Mouse (Mus musculus): ENCODE measurements around the gene Klhdc3. TPM values are rescaled to one million over a fixed set of nuclear protein-coding genes. Genes with fewer than 3 reads are reported as not detected.

Klhdc3 gene
- total and polyA plus RNA-seq, 2 experiments from 2014 or later = 91.5 to 179 TPM

GRCm38 (mm10) chr17:46711612-46712271 is 31.0 kb upstream of the Klhdc3 start:
- under 1% methylated on average over 73 of the region's 76 CpGs for WGBS
- peak overlapping the region; percentile 97 for H3K4me3 ChIP-seq (ENCODE audit: low read length)
- TF ChIP-seq CTCF (IDR thresholded peaks at IDR 0.05; ENCODE audit: low read depth) = no peak
- peaks cover 11% of the 10 kb centered on the region for H3K36me3 ChIP-seq (ENCODE audit: insufficient read depth, low read length)
- peaks cover 7% of the 10 kb centered on the region; the same call in 1 of the 2 replicates for H3K4me1 ChIP-seq (ENCODE audit: insufficient read depth, low read length)
- peak overlapping the region; percentile 100 for H3K4me2 ChIP-seq (ENCODE audit: low read depth, low read length)
- DNase-seq (ENCODE audit: low spot score) = peak; percentile 26
- H3K9ac ChIP-seq (replicated peaks; ENCODE audit: low read length) = peak overlapping the region; percentile 92
- no peaks in the 10 kb centered on the region for H3K9me3 ChIP-seq (ENCODE audit: low read length)
- ATAC-seq = peak; percentile 18; the same call in 1 of the 2 replicates
- H3K27ac ChIP-seq = peak overlapping the region; percentile 82
- H3K27me3 ChIP-seq (ENCODE audit: insufficient read depth, low read length) = no peaks in the 10 kb centered on the region

- TF ChIP-seq CTCF (IDR thresholded peaks at IDR 0.05; ENCODE audit: low read depth) = peak; percentile 30
- ATAC-seq (peak; percentile 94), DNase-seq (ENCODE audit: low spot score) (peak; percentile 97)
- Histone ChIP-seq H3K4me3 (ENCODE audit: low read length) (peak within 1 kb of the TSS; percentile 97), H3K4me2 (ENCODE audit: low read depth, low read length) (peak within 1 kb of the TSS; percentile 100), H3K27ac (peak within 1 kb of the TSS; percentile 82), H3K9ac (replicated peaks; ENCODE audit: low read length) (peak within 1 kb of the TSS; percentile 92), H3K27me3 (ENCODE audit: insufficient read depth, low read length) (no peaks in the 10 kb centered on the region), H3K36me3 (ENCODE audit: insufficient read depth, low read length) (peaks cover 11% of the 10 kb centered on the region; the same call in 1 of the 2 replicates), H3K9me3 (ENCODE audit: low read length) (no peaks in the 10 kb centered on the region), H3K4me1 (ENCODE audit: insufficient read depth, low read length) (peaks cover 7% of the 10 kb centered on the region; the same call in 1 of the 2 replicates)
- 9% methylated on average over 36 of the region's 36 CpGs for WGBS
These were observed 30.4 kb upstream of the Klhdc3 start, which contains the start of gene Pex6 for GRCm38 (mm10) chr17:46710959-46711597. TSS of gene Pex6 (plus strand) at chr17:46711463.

GRCm38 (mm10) chr17:46706375-46707089 is 25.8 kb upstream of the Klhdc3 start:
- ATAC-seq = no peak
- H3K9ac ChIP-seq (replicated peaks; ENCODE audit: low read length) = no peak overlapping the region
- no peak overlapping the region for H3K4me3 ChIP-seq (ENCODE audit: low read length)
- DNase-seq (ENCODE audit: low spot score) = no peak
- no peak overlapping the region for H3K4me2 ChIP-seq (ENCODE audit: low read depth, low read length)
- H3K27ac ChIP-seq = no peak overlapping the region
- H3K4me1 ChIP-seq (ENCODE audit: insufficient read depth, low read length) = peaks cover 14% of the 10 kb centered on the region
- 92% methylated on average over 14 of the region's 14 CpGs for WGBS
- H3K36me3 ChIP-seq (ENCODE audit: insufficient read depth, low read length) = no peaks in the 10 kb centered on the region
- no peaks in the 10 kb centered on the region for H3K9me3 ChIP-seq (ENCODE audit: low read length)
- TF ChIP-seq CTCF (IDR thresholded peaks at IDR 0.05; ENCODE audit: low read depth) = no peak
- no peaks in the 10 kb centered on the region for H3K27me3 ChIP-seq (ENCODE audit: insufficient read depth, low read length)

GRCm38 (mm10) chr17:46704887-46705835 is 24.4 kb upstream of the Klhdc3 start, which contains the start of gene Ppp2r5d:
TSS of gene Ppp2r5d (minus strand) at chr17:46705111.
- 2% methylated on average over 48 of the region's 48 CpGs for WGBS
- H3K9me3 ChIP-seq (ENCODE audit: low read length) = no peaks in the 10 kb centered on the region
- peak; percentile 99 for DNase-seq (ENCODE audit: low spot score)
- peaks cover 14% of the 10 kb centered on the region for H3K4me1 ChIP-seq (ENCODE audit: insufficient read depth, low read length)
- peak within 1 kb of the TSS; percentile 92 for H3K4me3 ChIP-seq (ENCODE audit: low read length)
- H3K9ac ChIP-seq (replicated peaks; ENCODE audit: low read length) = peak within 1 kb of the TSS; percentile 87
- no peaks in the 10 kb centered on the region for H3K36me3 ChIP-seq (ENCODE audit: insufficient read depth, low read length)
- peak within 1 kb of the TSS; percentile 89 for H3K27ac ChIP-seq
- peak; percentile 96 for ATAC-seq
- no peaks in the 10 kb centered on the region for H3K27me3 ChIP-seq (ENCODE audit: insufficient read depth, low read length)
- peak; percentile 16 for TF ChIP-seq CTCF (IDR thresholded peaks at IDR 0.05; ENCODE audit: low read depth)
- peak within 1 kb of the TSS; percentile 69 for H3K4me2 ChIP-seq (ENCODE audit: low read depth, low read length)

GRCm38 (mm10) chr17:46703971-46704886 is 23.5 kb upstream of the Klhdc3 start:
- ATAC-seq = peak; percentile 65
- no peak for DNase-seq (ENCODE audit: low spot score)

More at GRCm38 (mm10) chr17:46703971-46704886, 23.5 kb upstream of the Klhdc3 start:
- Histone ChIP-seq H3K9me3 (ENCODE audit: low read length) (no peaks in the 10 kb centered on the region), H3K4me2 (ENCODE audit: low read depth, low read length) (peak overlapping the region; percentile 69), H3K9ac (replicated peaks; ENCODE audit: low read length) (peak overlapping the region; percentile 87), H3K27ac (peak overlapping the region; percentile 89), H3K27me3 (ENCODE audit: insufficient read depth, low read length) (no peaks in the 10 kb centered on the region), H3K4me3 (ENCODE audit: low read length) (peak overlapping the region; percentile 92), H3K4me1 (ENCODE audit: insufficient read depth, low read length) (peaks cover 14% of the 10 kb centered on the region), H3K36me3 (ENCODE audit: insufficient read depth, low read length) (no peaks in the 10 kb centered on the region)
- WGBS = 6% methylated on average over 33 of the region's 41 CpGs
- no peak for TF ChIP-seq CTCF (IDR thresholded peaks at IDR 0.05; ENCODE audit: low read depth)
